Mouse (Mus musculus) liver (tissue): ENCODE results near the gene Prap1.

ENCODE experiments used
- DNase-seq: peaks from one replicate; pipeline ENCODE4 v3.0.0-alpha.2; 2020; ENCODE audit warnings: mixed read lengths

Gene Prap1

DNA sequence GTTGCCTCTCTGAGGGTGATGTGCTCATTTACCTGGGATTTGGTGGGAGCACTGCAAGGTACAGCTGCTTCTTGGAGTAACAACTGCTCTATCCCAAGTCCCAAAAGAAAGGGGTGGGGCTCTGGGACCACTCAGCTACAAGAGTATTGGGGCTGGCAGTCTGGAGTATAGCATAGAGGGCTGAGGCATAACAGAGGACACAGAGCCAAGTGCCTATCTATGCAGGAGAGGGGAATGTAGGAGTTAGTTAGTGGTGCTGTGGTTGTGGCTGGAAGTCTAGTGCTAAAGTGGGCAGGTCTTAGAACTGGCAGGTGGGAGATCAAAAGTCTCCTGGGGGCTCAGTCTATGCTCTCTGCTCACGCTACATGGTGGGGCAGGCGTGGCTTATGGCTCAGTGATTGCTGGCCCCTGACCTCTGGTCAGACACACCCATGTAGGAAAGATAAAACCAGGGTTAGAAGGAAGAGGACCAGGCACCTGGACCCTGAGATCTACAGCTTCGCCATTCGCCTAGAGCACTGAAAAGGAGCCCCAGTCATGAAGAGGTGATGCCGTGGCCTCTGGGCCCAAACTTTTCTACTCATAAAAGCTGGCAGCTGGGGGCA, at the start of gene Prap1:
Gene Prap1 (plus strand): TSS at position 472 of the 605 bp plus-strand sequence.
- DNase-seq = no peak

DNA sequence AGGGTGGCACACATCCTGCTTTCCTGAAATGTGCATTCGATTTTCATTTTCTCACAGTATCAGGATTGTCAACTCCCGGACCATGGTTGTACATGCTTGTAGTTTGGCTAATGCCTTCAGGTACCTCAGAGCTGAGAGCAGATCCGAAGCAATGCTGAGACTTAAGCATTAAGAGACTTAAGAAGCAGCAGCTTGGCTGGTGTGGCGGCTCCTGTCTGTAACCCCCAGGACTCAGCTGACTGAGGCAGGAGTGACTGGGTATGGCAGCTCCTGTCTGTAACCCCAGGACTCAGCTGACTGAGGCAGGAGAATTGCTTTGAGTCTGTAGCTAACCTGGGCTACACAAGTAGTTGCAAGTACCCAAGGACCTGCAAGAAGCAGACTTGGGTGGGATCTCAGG, 47.6 kb upstream of the Prap1 start:
- no peak for DNase-seq

DNA sequence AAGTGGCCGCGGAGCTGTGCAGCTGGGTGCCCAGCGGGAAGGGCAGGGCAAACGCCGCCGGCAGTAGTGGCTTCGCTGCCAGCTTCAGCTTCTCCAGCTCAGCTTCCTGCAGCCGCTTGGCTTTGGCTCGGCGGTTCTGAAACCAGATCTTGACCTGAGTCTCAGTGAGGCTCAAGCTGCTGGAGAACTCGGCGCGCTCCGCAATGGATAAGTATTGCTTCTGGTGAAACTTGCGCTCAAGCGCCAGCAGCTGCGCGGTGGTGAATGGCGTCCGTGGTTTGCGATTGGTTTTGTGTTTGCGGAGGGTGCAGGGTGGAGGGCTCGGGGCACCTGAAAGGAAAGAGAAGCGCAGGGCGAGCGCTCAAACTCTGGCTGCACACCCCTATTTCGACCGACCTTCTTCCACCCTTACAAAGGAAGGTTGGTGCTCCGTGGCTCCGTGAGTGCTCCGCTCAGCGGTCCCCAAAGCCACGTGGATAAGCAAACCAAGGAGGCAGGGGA, 45.3 kb upstream of the Prap1 start:
- DNase-seq = no peak

DNA sequence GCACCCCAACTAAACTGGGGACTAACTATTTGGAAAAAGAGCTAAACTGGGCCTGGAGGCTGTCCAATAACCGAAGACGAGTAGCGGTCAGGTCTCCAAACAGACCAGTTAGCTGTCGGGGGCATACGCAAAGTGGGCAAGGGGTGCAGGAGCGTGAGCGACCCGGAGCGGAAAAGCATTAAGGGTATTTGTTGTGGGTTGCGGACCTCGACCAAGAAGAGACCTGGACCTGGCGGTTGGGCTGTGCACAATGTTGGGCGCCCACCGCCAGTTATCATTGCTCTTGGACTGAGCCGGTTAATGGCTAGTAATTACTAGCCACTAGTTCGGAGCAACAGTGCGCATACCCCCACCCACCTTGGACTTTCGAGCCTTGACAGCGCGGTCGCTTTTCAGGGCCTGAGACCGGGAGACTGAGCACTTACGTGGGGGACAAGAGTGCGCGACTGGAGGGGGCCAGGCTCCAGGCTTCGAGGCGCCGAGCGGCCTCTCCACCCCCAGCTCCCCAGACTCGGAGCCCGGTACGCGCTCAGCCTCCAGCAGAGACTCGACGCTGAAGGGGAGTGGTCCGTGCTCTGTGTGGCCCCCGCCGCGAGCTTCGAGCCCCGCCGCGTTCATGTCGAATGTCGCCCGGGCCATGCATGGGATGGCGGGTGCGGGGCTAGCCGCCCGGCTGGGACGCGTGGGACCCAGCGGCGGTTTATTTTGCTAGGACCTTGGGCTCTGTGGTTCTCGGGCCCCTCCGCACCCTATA, 44.7 kb upstream of the Prap1 start, which contains the start of gene Msx3:
Gene Msx3 (minus strand): TSS at position 729 of the 754 bp plus-strand sequence.
- DNase-seq = no peak

DNA sequence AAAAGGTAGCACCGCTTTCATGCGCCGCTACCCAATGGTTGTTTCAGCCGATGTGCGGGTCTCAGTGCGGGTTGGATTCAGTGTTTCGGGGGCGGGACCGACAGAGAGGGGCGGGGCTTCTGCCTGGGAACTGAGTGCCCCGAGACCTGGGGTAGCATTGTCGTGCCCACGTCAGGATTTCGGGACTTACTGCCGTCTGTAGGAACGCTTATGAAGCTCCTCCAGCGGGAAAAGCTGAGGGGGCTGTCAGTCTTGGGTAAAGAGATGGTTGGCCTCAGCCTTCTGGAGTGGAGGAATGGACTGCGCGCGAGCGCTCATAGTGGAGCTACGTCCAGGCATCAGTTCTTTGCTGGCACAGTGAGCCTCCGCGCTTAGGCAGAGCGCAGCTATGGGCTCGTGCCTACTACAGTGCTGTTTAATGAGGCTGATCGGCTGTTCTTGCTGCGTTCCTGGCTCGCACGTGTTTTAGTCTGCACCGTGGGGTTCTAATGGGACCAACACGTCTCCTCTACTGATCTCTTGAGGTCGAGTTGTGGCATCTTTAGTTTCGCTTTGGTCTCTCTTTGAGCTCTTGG, 44.0 kb upstream of the Prap1 start:
- DNase-seq = no peak

- no peak for DNase-seq
Measured at GRCm38 (mm10) chr7:140054124-140054523, 39.1 kb upstream of the Prap1 start.

GRCm38 (mm10) chr7:140057413-140058407, 35.5 kb upstream of the Prap1 start:
- DNase-seq = no peak

GRCm38 (mm10) chr7:140058528-140058927, 34.7 kb upstream of the Prap1 start:
- DNase-seq = no peak

- DNase-seq = no peak
Measured at GRCm38 (mm10) chr7:140059601-140060000, 33.6 kb upstream of the Prap1 start.

DNA sequence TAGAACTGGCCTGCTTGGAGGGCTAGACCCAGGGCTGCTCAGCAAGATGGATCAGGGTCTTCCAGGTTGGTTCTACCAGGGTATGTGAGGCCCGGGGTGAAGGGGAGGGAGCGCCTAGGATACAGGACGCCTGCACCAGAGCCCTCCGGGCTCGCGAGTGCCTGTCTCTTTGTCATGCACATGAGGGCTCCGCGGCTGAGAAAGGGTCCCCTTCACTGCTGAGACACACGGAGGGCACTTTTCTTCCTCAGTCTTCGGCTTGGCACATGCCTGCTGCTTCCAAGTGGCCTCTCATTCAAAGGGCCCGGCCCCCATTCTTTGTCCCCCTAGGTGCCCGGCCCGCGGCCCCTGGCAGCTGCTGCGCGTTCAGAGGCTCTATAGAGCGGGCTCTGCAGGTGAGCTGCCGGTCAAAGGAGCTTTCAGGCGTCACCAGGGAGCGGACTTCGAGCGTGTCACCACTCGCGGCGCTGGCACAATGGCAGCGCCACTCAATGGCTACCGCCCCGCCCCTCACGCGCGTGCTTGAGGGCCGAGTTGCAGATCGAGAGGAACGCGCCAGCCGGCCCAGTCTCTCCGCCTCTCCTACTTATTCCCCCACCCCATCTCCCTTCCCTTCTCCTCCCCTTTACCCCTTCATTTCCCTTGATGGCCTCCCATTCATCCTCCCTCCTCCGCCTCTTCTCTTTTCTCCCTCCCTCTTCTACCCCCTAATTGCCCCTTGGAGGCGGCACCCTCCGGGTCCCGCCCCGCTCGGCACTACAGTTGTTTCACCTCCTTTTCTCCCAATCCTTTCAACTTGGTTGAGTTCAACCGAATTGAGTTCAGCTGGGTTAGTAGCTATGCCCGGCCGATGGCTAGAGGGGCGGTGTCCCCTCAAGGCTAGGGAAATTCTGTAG, 32.0 kb upstream of the Prap1 start:
- DNase-seq = no peak

DNA sequence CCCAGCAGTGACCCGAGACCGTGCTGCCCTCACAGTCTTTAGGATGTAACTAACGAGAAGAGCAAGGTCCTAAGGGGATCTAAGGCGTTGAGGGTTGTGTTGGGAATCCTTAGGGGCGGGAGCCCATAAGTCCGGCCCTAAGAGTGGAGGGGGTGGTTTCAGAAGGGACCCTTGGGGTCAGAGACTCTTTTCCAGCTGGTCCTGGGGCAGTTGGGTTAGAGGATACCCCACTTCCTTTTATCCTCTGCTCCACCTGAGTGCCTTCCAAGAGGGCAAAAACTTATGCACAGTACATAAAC, 31.4 kb upstream of the Prap1 start:
- DNase-seq = no peak

GRCm38 (mm10) chr7:140062307-140062706, 30.9 kb upstream of the Prap1 start:
- no peak for DNase-seq

DNA sequence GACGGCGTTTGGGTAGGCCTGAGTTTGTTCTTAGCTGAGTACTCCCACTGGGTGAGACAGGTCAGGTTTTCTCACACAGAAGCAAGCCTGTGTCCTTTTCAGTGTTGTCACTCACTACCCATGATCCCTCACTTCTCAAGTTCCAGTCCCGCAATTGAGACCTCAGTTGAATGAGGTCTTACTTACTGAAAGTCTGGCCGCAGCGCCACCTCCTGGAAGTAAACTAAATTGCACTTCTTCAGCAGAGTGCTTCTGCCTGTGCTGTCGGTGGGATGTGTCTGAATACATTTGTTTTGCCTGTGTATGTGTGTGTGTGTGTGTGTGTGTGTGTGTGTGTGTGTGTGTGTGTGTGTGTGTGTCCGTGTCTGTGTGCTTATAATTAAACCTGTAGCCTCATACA, 30.1 kb upstream of the Prap1 start:
- peak; percentile 67 for DNase-seq

- DNase-seq = no peak
Measured at GRCm38 (mm10) chr7:140067397-140067796, 25.8 kb upstream of the Prap1 start.

DNA sequence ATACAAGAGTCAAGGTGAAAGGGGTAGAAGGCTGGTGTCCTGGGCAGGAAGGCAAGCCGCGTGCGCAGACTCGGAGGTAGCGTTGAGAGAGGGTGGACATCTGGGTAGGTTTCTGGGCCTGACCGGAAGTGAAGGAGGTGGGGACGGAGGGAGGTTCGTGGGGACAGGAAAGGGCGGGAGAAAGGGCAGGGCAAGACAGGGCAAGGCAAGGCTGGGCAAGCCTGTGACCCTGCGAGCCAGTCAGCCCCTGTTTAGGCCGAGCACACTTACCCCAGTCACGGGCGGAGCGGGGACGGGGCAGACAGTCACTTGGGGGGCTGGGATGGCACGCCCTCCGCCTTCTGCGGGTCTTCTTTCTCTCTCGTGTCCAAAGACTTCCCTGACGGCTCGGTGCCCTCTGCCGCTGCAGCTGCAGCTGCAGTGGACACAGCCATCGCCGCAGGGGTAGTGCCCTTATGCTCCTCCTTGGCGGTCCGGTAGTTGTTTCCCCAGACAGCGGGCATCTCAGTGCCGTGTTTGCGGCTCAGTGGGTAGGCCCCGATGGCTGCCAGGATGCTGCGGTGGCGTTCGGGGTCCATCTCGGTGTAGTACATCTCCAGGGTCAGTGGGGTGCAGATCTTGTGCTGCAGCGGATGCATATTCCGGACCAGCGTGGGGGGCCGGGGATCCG, 23.0 kb upstream of the Prap1 start:
- DNase-seq = no peak

DNA sequence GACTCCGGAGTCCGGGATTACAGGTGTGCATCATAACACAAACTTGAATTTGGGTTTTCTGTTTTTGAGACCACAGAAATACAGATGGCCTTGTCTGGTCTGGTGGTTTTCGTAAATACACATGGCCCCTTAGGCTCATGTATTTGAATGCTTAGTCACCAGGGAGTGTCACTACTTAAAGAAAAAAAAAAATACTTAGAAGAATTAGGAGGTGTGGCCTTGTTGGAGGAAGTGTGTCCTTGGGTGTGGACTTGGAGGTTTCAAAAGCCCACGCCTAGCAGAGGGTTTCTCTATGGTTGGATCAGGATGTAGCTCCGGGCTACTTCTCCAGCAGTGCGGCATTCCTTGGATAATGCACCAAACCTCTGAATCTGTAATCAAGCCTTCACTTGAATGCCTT, 15.5 kb upstream of the Prap1 start:
- no peak for DNase-seq

DNA sequence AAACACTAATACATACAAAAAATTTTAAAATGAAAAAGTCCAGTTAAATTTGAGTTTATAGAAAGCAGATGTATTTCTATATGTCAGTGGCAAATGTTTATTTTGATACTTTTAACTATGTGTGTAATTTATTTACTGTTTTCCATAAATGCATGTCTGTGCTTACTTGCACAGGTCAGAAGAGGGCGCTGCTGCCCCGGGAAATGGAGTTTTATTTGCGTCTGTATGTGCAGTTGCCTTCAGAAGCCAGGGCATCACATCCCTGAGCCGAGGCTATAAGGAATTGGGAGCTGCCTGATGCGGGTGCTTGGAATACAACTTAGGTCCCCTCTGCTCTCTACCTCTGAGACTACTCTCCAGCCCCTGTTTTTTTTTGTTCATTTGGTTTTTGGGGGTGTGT, 14.5 kb upstream of the Prap1 start:
- DNase-seq = peak; percentile 68

DNA sequence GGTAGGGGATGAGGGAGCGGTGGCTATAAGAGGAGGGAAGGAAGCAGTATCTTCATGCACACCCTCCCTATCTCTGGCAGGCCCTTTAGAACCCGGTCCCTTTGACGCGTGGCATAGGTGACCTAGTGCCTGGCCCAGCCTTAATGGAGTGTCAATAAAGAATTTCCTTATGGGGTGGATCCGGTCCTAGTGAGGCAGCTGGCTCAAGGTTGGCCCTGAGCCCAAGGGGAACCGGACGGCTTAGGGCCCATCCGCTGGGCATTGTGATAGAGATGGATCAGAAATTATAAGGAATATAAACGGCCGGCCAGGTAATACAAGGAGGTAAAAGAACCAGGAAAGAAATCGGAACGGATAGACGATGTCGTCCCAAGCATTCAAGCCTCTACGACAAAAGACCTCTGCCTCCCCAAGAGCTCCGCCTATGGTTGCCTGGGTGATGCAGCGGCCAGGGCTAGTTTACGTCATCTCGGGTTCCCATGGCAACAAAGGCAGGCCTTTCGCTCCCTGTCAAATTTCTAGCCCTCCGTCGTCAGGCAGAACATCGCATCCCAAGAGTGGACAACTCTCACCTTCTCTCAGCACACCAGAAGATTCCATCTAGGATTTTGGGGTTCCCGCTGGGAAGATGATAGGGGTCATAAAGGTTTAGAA, 12.6 kb upstream of the Prap1 start:
- peak; percentile 51 for DNase-seq

DNA sequence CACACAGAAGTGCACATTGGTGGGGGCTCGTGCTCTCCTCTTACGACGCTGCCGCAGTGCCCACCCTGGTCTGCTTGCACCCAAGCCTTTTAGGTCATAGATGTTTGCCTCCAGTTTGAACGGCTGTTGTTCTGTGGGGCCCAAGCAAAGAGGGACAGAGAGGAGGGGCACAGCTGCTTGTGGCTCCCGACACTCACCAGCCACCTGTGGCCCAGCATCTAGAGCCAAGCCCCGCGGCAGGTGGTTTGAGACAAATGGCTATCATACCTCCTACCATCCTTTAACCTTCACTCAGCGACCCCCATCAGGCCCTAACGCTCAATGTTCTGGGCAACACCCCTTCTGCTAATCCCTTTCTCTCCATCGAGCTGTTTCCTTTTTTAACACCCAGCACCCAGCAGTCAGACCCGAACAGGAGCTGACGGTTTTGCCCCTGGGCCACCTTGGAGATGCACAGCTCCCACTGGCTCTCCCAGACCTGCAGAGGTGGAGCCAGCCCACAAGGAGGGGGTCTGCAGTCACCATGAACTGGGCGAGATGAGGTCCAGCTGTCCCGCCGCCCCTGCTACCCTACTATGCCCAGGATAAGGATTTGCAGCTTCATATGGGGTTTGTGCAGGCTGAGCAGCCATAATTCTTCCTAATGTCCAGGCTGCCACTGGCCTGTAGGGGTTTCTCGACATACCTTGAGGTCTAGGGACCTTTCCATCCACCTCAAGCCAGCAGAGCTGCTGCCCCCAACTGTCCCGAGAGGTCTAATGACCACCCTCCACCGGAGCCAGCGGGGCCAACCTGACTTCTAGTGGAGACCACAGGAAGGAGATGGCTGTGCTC, 11.6 kb upstream of the Prap1 start:
- no peak for DNase-seq

DNA sequence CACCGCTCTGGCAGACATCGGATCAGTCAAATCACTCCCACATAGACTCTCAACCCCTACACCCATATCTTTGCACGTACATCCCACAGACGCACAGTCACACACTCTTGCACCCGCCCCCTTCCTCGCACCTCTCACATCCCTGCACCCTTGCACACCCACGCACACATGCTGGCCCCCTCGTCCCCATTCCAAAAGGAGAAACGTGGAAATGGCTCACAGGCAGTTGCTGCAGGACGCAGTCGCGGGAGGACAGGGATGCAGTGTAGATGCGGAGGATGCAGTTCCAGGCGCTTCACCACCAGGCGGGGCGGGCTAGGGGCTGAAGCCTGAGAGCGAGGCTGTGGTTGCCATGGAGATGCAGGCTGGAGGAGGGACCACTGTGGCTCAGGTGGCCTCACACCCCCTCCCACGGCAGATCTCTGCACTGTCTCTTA, 10.9 kb upstream of the Prap1 start, which contains the start of gene Caly:
Gene Caly (minus strand): TSS at position 307 of the 437 bp plus-strand sequence.
- DNase-seq = peak; percentile 27
